Mouse (Mus musculus) macrophage (primary cell): Measurements from ENCODE around the gene Nkiras1. TPM values are rescaled to one million over a fixed set of nuclear protein-coding genes. Genes with fewer than 3 reads are reported as not detected.

Experiments used
- H3K27ac ChIP-seq: fragments of 350-480 bp; formaldehyde crosslinking; 2 replicates; pipeline ENCODE4 v1.9.0; 2021
- H3K36me3 ChIP-seq: fragments of 350-480 bp; formaldehyde crosslinking; 2 replicates; pipeline ENCODE4 v1.9.0; 2021; ENCODE audit errors: inconsistent target
- H3K4me3 ChIP-seq: fragments of 350-480 bp; formaldehyde crosslinking; 2 replicates; pipeline ENCODE4 v1.9.0; 2021; ENCODE audit errors: inconsistent target
- H3K79me2 ChIP-seq: fragments of 350-480 bp; formaldehyde crosslinking; 2 replicates; pipeline ENCODE4 v1.9.0; 2021; ENCODE audit errors: inconsistent target
- WGBS: methylation state at CpG from one replicate; pipeline ENCODE4 v1.1.7; 2026; ENCODE audit warnings: inconsistent platforms; ENCODE audit not compliant: missing documents; 5-methylcytosine and 5-hydroxymethylcytosine counted together
- polyA plus RNA-seq: library from polyadenylated mRNA; stranded (reverse); fragments of 250-400 nt; gene quantifications from 3 replicates; pipeline ENCODE4 v1.2.4, GENCODE M21; 2018; ENCODE audit warnings: inconsistent platforms

Nkiras1 gene
- polyA plus RNA-seq, 1 experiment from 2014 or later: 8.8 TPM

DNA sequence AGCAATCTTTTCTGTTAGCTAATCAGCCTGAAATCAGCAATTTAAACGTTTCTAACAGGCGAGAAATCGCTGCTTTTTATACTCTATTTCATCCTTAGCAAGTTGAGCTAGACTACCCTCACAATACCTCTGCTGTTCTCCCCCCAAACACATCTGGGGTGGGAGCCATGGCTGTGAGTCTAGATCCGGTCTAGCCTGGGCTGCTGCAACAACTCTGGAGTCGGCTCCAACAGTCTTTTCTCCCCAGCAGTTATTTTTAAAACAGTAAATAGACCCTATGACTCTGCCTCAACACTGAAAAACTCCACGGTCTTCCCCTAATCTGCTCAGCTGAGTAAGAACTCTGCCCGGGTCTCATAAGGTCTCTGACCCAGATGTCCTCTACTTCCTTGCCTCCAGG is 30.8 kb upstream of the Nkiras1 start:
- Histone ChIP-seq H3K27ac (no peak overlapping the region), H3K36me3 (no peaks in the 10 kb centered on the region), H3K79me2 (peaks cover 29% of the 10 kb centered on the region), H3K4me3 (no peak overlapping the region)
- WGBS: 80% methylated on average over 7 of the region's 7 CpGs

DNA sequence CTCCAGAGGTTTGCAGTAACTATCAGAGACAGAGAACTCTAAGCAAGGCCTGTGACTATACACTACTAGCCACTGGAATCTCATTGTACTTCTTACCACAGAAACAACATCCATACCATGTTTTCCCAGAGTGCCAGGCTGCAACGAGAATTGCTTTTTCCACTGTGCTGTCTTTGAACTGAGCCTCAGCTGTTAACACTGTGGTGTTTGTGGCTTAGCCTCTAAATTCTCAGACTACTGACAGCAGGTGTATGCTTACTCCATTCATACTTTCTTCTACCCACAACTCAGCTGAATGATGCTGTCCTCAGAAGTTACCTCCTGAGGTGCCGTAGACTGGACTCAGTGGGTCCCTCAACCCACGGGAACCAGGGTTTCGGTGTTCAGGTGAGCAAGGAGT is 29.1 kb upstream of the Nkiras1 start:
- WGBS: 93% methylated on average over 4 of the region's 4 CpGs
- no peak overlapping the region for H3K27ac ChIP-seq
- H3K79me2 ChIP-seq: peaks cover 12% of the 10 kb centered on the region
- no peak overlapping the region for H3K4me3 ChIP-seq
- no peaks in the 10 kb centered on the region for H3K36me3 ChIP-seq

DNA sequence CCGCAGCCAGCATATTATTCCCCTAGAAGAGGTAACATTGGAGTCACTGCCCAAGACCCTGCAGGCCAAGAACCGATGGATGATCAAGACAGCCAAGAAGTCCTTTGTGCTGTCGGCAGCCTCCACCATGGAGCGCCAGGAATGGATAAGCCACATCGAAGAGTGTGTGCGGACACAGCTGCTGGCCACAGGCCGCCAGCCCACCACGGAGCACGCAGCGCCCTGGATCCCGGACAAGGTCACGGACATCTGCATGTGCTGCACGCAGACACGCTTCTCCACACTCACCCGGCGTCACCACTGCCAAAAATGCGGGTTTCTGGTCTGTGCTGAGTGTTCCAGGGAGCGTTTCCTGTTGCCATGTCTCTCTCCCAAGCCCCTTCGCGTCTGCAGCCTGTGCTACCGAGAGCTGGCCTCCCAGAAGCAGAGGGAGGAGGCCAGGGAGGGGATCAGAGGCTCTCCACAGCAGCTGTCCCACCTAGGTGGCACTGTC is 28.3 kb upstream of the Nkiras1 start:
- Histone ChIP-seq H3K79me2 (peaks cover 3% of the 10 kb centered on the region), H3K4me3 (no peak overlapping the region), H3K27ac (no peak overlapping the region), H3K36me3 (no peaks in the 10 kb centered on the region)
- 89% methylated on average over 21 of the region's 21 CpGs for WGBS

DNA sequence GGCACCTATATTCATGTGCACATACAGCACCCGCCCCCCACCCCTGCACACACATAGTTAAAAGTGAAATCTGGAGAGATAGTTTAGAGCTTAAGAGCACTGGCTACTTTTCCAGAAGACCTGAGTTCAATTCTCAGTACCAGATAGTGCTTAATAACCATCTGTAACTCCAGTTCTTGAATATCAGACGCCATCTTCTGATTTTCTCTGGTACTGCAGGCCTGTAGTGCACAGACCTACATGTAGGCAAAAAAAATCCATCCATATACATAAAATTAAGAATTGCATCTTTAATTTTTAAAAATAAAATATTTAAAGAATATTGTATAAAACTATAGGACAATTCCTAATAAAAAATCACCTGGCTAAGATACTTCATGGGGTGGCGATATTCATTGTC is 9.7 kb upstream of the Nkiras1 start:
- Histone ChIP-seq H3K79me2 (no peaks in the 10 kb centered on the region), H3K4me3 (no peak overlapping the region), H3K27ac (no peak overlapping the region), H3K36me3 (no peaks in the 10 kb centered on the region)
- 96% methylated on average over 3 of the region's 3 CpGs for WGBS

DNA sequence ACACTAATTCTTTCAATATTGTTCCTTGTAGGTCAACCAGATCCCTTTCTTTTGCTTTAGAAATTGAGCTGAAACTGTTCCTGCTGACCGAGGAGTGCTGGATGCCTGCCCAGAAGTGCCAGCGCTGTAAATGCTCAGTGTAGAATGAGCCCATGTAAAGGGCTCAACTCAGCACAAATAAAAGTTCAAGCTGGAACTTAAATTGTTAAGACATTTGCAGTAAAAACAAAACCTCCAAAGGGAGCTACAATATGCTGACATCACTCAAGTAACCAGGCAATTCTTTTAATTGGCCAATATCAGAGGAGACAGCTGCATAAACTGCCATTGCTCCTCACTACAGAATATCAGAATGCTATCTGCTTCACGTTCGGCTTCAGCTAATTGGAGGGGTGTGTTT is 7.5 kb upstream of the Nkiras1 start:
- Histone ChIP-seq H3K4me3 (no peak overlapping the region), H3K79me2 (peaks cover 3% of the 10 kb centered on the region; the same call in 1 of the 2 replicates), H3K27ac (no peak overlapping the region), H3K36me3 (peaks cover 11% of the 10 kb centered on the region; the same call in 1 of the 2 replicates)
- WGBS: 40% methylated on average over 4 of the region's 4 CpGs

DNA sequence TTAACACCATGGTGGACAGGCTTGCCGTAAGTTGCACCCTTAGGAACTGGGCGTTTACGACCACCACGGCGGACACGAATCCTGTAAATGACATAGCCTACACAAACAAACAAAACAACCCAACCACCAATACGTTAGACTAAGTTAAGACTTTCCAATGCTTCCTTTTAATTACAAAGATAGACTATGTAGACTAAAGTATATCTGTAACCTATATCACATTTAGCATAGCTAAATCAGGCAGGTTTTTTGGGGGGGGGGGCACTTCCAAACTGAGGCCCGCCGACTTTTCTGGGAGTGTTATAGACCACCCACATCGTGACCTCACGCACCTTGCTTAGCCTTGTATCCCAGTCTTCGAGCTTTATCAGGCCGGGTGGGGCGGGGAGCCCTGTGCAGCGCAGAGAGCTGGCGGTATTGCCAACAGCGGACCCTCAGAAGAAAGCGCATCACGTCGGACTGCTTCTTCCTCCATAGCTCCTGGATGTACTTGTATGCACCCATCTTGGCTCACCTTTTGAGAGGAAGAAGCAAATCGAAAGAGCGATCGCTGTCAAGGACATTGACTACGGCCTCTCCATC is 898 bp upstream of the Nkiras1 start:
- 2% methylated on average over 14 of the region's 24 CpGs for WGBS
- peaks cover 22% of the 10 kb centered on the region for H3K79me2 ChIP-seq
- peak overlapping the region; percentile 51 for H3K27ac ChIP-seq
- H3K36me3 ChIP-seq: peaks cover 11% of the 10 kb centered on the region; the same call in 1 of the 2 replicates
- peak overlapping the region; percentile 75 for H3K4me3 ChIP-seq

DNA sequence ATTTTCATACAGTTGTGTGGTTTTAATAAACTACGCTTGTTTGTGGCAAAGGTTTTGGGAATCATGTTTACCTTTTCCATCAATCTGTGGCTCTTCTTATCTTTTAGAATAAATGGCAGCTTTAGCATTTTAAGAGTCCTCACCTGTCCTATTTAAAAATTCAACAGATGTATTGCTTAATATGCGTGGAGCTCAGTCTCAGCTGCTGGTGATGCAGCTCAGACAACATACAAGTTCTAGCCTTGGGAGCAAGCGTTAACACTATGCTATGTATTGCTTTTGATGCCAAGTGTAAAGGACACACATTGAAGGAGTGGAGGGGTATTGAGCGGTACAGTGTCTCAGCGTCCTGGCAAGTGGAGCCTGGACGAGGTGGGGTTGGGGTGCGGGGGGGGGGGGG is 730 bp downstream of the Nkiras1 start:
- 14% methylated on average over 7 of the region's 7 CpGs for WGBS
- peak overlapping the region; percentile 66 for H3K4me3 ChIP-seq
- H3K79me2 ChIP-seq: peaks cover 22% of the 10 kb centered on the region
- H3K27ac ChIP-seq: peak overlapping the region; percentile 52
- H3K36me3 ChIP-seq: peaks cover 11% of the 10 kb centered on the region; the same call in 1 of the 2 replicates

DNA sequence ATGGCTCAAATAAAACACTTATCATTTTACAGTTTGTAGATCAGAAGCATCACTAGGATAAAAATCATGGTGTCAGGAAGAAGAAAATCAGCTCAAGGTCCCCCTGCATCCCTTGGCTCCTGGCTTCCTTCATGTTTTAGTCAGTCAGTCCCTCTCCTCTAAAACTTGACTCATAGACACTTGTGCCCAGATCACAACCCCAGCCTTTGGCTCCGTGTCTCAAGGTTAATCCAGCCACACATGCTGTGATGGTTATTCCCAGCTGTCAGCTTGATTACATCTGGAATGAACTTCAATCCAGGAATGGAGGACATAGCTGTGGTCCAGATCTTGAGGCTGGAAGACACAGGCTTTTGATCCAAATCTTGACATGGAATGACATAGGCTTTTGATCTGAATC is 3.6 kb downstream of the Nkiras1 start:
- WGBS: 100% methylated on average over 1 of the region's 1 CpGs

DNA sequence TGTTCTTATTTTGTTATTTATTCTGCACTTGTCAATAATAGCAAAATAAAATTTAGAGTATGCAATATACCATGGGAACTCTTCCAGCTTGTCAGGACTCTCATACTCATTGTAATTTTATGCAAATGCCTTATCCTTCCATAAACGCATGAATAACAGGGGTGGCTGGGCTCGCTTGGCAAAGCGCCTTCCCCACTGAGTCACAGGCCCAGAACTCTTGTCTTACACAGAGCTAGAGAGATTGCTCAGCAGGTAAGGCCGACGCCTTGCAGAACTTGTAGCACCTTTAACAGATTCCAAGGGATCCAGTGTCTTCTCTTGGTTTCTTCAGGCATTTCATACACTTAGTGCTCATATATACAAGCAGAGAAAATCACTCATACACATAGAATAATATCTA is 9.4 kb downstream of the Nkiras1 start:
- peaks cover 30% of the 10 kb centered on the region for H3K36me3 ChIP-seq
- WGBS: 93% methylated on average over 5 of the region's 5 CpGs
- H3K4me3 ChIP-seq: no peak overlapping the region
- H3K79me2 ChIP-seq: no peaks in the 10 kb centered on the region
- no peak overlapping the region for H3K27ac ChIP-seq

More for the DNA sequence above, 3.6 kb downstream of the Nkiras1 start:
- Histone ChIP-seq H3K27ac (no peak overlapping the region), H3K36me3 (peaks cover 23% of the 10 kb centered on the region), H3K4me3 (no peak overlapping the region), H3K79me2 (peaks cover 12% of the 10 kb centered on the region)

DNA sequence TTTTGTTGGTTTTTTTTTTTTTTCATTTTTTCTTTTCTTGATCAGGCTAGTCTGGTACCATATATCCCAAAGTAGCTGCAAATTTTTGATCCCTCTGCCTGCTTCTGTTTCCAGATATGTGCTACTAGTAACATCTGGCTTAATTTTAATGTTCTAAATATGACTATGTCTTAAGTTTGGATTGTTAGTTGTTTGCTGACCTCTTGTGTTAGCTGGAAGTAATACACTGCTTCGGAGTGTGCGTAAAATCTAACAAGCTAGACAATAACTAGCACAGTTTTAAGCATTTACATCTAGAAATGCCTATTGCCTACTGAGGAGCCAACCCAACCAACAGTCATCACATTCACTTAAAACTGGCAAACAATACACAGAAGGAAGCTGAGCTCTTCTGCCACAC is 13.6 kb downstream of the Nkiras1 start:
- WGBS: 82% methylated on average over 2 of the region's 2 CpGs
- Histone ChIP-seq H3K36me3 (peaks cover 7% of the 10 kb centered on the region), H3K4me3 (no peak overlapping the region), H3K27ac (no peak overlapping the region), H3K79me2 (peaks cover 16% of the 10 kb centered on the region; the same call in 1 of the 2 replicates)

DNA sequence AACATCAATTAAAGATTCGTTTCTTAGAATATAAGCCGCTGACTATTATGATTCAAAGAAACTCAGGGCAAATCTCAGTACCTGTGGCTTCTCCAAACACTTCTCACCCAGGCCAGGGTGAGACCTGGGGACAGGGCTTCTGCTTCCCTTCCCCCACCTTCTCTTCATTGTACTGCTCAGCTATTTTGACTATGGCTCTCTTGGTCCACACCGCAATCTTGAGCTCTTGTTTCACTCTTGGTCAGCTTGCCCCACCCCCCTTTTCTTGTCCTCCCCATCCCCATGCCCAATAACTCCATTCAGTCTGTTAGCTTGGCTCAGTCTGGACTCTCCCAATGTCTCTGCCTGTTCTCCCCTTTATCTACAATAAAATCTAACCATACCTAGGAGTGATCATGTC is 14.5 kb downstream of the Nkiras1 start:
- WGBS: 100% methylated on average over 3 of the region's 3 CpGs
- Histone ChIP-seq H3K79me2 (peaks cover 16% of the 10 kb centered on the region; the same call in 1 of the 2 replicates), H3K4me3 (no peak overlapping the region), H3K36me3 (peaks cover 7% of the 10 kb centered on the region), H3K27ac (no peak overlapping the region)

DNA sequence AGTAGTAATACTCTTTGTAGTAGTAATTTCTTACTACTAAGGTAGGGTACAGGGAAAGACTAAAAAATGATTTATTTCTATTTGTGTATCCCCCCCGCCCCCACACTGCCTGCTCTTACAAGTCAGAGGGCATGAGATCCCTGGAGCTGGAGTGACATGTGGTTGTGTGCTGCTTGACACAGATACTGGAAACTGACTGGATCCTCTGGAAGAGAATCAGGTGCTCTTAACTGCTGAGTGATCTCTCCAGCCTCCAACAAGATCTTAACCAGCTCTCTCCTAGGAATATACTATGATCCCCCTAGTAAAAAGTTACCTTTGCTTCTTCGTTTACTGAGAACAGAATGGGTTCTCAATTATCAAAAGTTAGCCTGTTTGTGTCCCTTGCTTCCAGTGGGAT is 15.5 kb downstream of the Nkiras1 start:
- WGBS: 100% methylated on average over 2 of the region's 2 CpGs

DNA sequence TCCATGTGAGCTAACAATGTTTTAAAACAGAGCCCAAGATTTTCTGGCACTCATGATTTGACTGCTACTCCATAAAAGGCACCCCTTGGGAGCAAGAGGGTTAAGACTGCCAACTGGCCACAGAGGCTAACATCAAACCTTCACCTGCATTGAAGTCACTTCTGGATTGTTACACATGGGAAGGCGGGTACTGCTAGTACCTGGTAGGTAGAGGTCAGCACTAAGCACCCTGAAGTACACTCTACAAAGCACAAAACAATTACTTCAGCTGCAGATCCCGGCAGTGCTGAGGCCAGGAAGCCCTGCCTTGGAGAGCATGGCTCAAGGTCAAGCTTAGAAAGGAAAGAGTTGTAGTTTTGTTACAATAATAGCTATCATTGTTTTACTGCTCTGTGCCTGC is 16.5 kb downstream of the Nkiras1 start:
- H3K36me3 ChIP-seq: peaks cover 7% of the 10 kb centered on the region
- H3K27ac ChIP-seq: no peak overlapping the region
- 93% methylated on average over 2 of the region's 2 CpGs for WGBS
- H3K79me2 ChIP-seq: peaks cover 30% of the 10 kb centered on the region; the same call in 1 of the 2 replicates
- H3K4me3 ChIP-seq: no peak overlapping the region

More for the DNA sequence above, 15.5 kb downstream of the Nkiras1 start:
- no peak overlapping the region for H3K4me3 ChIP-seq
- no peak overlapping the region for H3K27ac ChIP-seq
- H3K36me3 ChIP-seq: peaks cover 7% of the 10 kb centered on the region
- peaks cover 21% of the 10 kb centered on the region; the same call in 1 of the 2 replicates for H3K79me2 ChIP-seq

DNA sequence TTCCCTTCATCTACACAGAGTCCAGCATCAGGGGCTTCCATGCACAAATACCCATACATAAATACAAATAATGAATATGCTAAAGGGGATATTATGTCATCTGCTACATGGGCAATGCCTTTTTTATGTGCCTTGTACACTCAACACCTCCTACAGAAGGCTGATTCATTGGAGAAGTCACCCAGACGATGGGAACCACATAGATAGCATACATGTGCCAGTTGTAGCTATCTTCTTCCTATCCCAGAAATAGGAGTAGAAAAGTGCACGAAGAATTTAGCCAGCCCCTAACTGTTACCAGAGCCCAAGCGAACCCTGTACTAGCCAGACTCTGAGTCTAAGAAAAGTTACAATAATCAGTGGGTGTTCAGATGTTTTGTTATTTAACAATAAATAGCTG is 21.2 kb downstream of the Nkiras1 start:
- WGBS: 94% methylated on average over 3 of the region's 3 CpGs
- no peak overlapping the region for H3K27ac ChIP-seq

DNA sequence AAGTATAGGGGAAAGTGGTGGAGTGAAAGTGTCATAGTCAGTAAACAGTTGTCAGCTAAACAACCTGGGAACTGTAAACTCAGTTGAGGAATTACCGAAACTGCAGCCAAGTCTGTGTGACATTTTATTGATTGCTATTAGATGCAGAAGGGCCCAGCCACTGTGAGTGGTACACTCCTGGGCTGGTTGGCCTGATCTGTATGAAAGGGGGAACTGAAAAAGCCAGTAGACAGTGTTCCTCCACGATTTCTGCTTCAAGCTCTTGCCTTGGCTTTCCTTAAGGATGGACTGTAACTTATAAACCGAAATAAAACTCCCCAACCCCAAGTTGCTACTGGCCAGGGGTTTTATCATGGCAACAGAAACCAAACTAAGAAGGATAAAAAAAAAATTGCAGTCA is 21.6 kb downstream of the Nkiras1 start:
- peaks cover 53% of the 10 kb centered on the region; the same call in 1 of the 2 replicates for H3K79me2 ChIP-seq
- H3K27ac ChIP-seq: no peak overlapping the region
- H3K4me3 ChIP-seq: no peak overlapping the region
- no peaks in the 10 kb centered on the region for H3K36me3 ChIP-seq
- 68% methylated on average over 3 of the region's 3 CpGs for WGBS

More for the DNA sequence above, 21.2 kb downstream of the Nkiras1 start:
- no peaks in the 10 kb centered on the region for H3K36me3 ChIP-seq
- H3K4me3 ChIP-seq: no peak overlapping the region
- peaks cover 58% of the 10 kb centered on the region; the same call in 1 of the 2 replicates for H3K79me2 ChIP-seq
